Mouse (Mus musculus): ENCODE measurements around the gene Gm4969. TPM values are rescaled to one million over a fixed set of nuclear protein-coding genes. Genes with fewer than 3 reads are reported as not detected.
A peak's percentile ranks its signal among the peaks of the same experiment; 100 is the strongest.
"Not testable (repeated sequence)": the region's sequence is repeated elsewhere in the genome, so short reads cannot be mapped to it uniquely, and the experiment has no call there.

Gm4969 gene
- total RNA-seq (2021) = not detected
- long read RNA-seq, experiment 1 = 0 reads
- long read RNA-seq, experiment 2 = 0 reads

DNA sequence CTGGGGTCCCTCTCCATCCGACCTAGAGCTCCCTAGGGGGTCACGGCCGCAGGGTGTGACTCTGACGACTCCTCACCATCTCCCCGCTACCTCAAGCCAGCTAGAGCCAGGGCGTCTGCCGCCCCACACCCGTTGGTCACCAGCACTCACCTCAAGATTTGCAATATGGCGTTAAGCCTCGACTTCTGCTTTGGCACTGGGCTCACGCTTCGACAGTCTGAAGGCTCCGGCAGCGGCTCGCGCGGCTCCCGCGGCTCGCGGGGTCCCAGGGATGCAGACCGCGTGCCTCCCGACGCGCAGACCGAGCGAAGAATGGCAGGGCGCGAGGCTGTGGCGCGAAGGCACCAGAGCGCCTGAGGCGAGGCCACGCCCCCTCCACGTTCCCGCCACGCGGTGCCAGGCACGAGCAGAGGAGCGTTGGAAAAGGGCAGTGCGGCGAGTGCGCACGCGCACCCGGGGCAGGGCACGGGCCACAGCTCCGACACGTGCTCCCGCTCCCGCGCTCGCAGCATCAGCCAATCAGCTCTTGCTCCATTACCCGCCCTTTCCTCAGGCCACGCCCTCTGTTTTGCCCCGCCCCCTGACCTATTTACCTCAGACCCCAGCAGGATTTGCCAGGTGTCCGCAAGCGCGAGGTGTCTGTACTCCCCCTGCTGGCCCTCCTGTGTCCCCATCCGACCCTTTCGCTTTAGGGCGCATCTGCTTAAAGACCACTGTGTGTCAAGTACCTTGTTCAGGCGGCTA lies at the start of gene Gm4969:
Gene Gm4969 (minus strand): TSS at position 341 of the 744 bp plus-strand sequence.
- DNase-seq = peak; percentile 36 to 38

- DNase-seq = no peak
These were observed 48.8 kb upstream of the Gm4969 start for GRCm38 (mm10) chr7:19166990-19167389.

DNA sequence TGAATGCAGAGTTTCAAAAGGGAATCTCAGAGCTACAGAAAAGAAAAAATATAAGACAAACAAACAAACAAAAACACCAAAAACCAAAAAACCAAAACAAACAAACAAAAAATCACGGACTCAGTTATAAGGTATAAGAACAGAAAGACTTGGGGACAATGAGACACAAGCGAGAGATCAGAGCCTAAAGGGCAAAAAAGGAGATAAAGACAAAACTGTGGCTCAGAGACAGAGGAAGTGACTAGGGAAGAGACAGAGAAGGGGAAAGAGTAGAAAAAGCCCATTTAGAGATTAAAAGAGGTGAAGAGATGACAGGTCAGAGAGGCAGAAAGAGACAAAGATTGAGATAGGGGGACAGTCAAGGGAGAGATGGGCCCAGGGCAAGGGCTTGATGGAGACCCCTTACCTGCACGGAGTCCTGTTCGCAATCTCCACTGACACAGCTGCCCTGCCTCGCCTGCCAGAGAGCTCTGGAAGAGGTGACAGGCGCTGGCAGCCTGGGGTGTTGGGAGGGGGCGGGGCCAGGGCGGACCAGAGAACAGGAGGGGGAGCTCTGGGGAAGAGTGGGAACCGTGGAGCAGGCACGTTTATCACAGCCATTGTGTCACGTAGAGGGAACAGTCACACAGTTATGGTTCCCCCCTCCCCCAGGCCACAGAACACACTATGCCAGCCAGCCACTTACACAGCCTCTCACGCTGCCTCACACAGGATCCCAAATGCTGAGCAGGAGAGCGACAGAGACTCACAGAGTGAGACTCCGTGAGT lies 47.7 kb upstream of the Gm4969 start, which contains the start of gene Gipr:
Gene Gipr (minus strand): TSS at position 472 of the 768 bp plus-strand sequence.
- peak; percentile 59 for DNase-seq

DNA sequence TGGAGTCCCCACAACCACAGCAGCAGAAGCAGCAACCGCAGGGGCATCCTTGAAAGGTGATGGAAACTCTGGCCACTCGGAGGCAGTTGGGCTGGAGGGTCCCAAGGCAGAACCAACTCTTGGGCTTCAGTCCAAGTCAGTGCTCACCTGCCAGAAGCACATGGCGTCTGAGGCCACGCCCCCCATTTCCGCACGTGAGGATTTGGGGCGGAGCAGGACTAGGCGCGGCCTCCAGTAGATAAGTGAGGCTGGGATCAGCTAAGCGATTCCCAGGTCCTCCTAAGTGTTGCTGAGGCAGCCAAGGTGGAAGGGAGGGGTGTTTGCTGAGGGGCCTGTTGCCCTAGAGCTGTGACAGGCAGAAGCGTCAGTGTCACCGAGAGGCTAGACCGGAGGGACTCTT lies 46.8 kb upstream of the Gm4969 start:
- DNase-seq = no peak

- no peak for DNase-seq
These were observed 46.0 kb upstream of the Gm4969 start for GRCm38 (mm10) chr7:19164189-19164588.

GRCm38 (mm10) chr7:19163752-19164151 lies 45.6 kb upstream of the Gm4969 start:
- DNase-seq = no peak

DNA sequence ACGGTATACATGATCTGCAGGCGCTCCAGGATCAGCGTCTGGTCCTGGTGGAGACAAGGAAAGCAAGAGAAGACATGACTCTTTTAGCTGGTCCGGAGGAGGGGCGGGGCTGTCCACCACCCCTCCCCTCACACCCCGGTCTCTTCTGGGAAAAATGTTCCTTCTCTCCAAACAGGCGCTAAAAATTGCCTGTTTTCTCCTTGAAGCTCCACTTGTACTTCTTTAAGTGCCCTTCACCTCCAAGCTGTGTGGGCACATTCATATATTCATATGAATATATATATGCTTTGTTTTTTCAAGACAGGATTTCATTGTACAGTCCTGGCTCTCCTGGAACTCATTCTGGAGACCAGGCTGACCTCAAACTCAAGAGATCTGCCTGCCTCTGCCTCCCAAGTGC lies 44.8 kb upstream of the Gm4969 start:
- no peak for DNase-seq

DNA sequence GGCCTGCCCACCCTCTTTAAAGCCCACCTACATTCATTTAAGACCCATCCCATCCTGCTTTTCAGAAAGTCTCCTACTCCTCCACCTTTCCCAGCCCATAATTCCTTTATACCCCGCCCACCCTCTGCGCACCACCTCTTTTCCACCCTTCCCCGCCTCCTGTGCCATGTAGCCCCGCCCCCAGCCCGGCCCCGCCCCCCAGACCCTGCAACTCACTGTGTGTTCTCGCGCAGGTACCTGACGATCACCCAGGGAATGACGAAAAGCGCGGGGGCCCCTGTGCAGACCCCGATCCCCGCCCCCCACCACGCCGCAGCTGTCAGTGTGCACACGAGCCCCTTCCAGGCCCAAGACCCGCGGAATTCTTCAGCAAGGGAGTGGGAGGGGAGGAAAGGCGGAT lies 41.9 kb upstream of the Gm4969 start:
- no peak for DNase-seq

DNA sequence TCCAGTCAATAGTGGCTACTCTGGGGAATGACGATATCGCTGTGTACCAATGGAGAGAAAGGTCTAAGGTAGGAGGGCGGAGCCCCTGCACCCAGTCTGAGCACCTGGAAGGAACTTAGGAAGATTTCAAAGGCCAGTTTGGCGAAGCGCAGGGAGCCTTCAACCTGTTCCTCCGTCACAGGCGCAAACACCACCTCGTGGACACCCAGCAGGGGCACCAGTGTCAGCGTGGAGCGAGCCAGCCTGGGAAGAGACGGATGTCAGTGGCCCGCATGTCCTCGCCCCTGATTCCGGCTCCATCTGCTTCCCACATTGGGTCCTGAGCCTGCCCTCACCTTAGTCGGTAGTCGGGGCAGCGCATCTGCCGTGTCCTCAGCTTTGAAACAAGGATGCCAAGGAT lies 41.2 kb upstream of the Gm4969 start:
- no peak for DNase-seq

DNA sequence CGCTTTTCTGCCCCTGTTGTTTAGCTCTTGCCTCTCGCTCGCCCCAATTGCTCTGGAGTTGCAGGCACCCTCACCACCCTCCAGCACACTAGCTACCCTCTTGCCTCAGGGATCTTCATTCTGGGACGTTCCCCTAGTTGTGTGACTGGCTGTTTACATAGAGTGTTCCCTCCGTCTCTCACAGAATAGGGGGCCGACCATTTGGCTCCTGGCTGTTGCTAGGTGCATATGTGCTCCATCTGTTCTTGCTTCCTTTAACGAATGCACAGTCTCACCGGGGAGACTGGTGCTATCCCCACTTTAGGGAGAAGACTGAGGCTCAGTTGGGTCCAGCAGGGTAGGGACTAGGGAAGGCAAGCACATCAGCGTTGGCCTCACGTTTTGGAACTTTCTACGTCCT lies 40.4 kb upstream of the Gm4969 start:
- no peak for DNase-seq

DNA sequence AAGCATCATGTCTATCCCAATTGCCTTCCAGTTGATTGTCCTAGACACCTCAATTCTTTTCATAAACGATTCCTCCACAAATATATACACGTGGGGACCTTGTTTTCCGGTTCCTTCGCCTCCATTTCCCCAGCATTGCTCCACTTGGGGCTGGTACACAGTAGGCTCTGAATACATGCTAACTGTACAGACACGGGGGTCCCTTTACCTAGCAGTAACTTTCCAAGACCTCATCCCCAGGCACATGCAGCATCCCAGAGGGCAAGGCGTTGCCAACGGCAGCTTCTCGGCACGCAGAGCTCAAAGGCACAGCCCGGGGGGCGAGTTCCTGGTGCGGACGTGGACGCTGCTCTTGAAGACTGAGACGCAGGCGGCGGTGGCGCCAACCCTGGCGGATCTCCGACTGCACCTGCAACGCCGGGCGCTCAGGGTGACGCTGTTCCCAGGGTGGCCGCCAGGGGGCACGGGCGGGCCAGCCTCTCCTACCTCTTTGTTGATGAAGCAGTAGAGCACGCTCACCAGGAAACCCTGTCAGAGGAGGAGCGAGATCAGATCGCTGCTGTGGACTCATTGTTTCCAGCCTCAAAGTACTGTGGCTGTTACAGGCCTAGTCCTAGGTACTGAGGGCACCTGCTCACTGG lies 39.1 kb upstream of the Gm4969 start:
- peak; percentile 89 to 93 for DNase-seq

DNA sequence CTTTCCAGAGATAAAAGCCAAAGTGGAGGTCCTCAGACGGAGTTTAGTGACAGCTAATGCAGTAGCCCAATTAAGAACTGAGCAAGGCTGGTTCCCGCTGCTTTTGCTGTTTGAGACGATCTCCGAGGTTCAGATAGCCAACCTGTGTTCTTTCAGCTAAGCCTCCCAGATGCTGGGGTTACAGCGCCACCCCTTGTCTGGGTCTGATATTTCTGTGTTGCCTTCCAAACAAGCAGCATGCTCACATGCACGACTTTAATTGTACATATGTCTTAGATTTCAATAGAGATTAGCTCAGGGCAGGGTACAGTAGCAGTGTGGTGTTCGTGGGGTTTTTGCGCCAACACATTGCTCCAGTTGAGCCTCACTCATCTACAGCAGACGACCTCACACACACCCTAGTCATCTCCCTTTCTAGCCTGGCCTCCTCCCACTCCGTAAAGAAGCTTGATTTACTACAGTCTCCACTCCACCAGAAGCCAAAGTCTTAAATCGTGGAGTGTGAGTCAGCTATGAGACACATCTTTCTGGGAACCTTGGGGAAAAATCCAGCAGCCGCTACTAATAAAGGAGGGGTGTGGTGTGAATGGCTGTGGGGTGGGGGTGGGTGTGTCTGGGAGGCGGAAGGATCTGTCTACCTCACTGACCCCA lies 37.8 kb upstream of the Gm4969 start:
- DNase-seq = no peak

GRCm38 (mm10) chr7:19154796-19155195 lies 36.6 kb upstream of the Gm4969 start:
- DNase-seq = no peak

GRCm38 (mm10) chr7:19151121-19151520 lies 33.0 kb upstream of the Gm4969 start:
- DNase-seq = not testable (repeated sequence)

- peak; percentile 97 to 99 for DNase-seq
These were observed 31.5 kb upstream of the Gm4969 start, which contains the start of gene Snrpd2 for GRCm38 (mm10) chr7:19149626-19150025. Gene Snrpd2, plus strand, starts transcription at chr7:19149722.

DNA sequence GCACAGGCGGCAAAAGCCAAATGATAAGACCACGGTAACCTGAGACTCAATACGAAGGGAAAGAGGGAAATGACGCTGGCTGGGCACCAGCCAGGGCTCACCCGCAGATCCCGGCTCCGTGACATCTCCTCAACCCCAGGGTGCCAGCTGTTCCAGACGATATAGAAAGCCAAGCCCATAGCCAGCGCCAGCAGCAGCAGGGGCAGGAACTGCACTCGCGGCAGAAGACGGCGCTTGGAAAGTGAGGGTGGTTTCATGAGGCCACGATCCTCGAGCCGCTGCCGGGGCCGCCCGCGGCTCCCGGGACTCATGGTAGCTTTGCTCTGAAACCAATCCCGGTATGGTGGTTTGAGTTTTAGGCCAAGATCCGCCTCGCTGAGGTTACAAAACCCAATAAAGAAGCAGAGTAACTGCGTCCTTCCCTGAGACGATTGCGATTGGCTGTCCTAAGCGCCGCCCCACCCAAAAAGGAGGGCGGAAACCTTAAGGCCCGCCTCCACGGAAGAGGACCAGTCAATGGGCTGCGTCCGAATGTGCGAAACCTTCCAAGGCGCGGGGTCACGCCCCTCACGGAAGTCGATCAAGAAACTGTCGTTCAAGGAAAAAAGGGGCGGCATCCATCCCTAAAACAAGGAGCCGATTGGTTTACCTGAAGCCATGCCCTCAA lies 30.8 kb upstream of the Gm4969 start, which contains the start of gene Qpctl:
Gene Qpctl (minus strand): TSS at position 417 of the 667 bp plus-strand sequence.
- peak; percentile 99 for DNase-seq

GRCm38 (mm10) chr7:19148180-19148874 lies 30.2 kb upstream of the Gm4969 start:
- DNase-seq = no peak

DNA sequence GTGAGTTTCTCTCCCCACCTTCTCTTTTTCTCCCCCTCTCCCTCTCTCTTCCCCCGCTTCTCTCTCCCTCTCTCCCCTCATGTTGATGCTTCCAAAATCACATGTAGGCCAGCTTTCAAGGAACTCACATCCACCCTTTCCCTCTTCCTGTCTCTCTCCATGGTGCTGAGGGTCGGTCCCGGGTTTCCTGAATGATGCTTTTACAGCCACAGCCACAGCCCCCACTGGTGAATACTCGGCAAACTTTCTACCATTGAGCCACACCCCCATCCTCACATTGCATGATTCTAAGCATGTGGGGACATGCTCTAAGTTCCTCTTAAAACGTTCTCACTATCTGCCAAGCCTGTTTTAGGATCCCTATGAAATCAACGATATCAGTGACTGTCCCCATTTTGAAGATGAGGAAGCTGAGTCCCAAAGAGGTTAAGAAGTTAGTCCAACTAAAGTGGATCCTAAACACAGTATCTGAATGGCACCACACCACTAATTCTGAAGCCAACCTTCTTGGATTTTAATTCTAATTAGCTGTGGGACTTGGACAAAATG lies 29.4 kb upstream of the Gm4969 start:
- DNase-seq = no peak

DNA sequence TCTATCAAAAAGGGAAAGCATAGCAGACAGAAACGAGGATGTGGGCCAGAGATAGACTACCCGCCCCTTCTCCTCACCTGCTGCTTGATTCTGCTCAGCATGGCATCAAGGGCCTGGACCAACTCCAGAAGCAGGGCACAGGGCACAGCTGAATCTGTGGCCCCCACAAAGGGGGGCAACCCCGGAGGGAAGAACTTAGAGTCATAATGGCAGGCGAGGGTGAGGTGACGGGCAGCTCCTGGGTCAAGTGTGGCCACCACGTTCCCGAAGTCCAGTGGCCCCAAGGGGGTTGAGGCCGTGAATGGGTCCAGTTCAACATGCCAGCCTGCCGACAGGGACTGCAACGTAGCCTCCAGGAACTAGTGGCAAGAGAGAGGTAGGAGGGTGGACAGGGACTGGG lies 28.6 kb upstream of the Gm4969 start:
- DNase-seq = no peak

DNA sequence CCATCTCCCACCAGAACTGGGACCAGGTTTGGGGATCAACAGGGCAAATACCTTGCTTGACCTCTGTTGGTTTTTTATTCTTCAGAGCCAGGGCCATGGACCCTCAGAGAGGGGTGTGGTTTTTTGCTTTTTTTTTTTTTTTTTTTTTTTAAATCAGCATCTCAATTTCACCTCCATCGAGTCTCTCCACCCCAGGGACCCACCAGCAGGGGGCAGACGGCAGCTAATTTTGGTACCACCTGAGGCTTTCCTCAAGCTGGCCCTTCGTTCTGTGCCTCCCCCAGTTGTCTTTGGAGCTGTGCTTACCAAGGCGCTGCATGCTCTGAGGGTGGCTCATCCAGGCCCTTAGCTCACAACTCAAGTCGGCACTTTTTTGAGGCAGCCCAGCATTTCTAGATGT lies 19.2 kb upstream of the Gm4969 start:
- DNase-seq = peak in 1 of 2 experiments; percentile 71

Measured in heart, adult 18-20 months (tissue).